Comparison of ENCODE assay signal across 7 mouse cellular contexts in the genomic region with DNA sequence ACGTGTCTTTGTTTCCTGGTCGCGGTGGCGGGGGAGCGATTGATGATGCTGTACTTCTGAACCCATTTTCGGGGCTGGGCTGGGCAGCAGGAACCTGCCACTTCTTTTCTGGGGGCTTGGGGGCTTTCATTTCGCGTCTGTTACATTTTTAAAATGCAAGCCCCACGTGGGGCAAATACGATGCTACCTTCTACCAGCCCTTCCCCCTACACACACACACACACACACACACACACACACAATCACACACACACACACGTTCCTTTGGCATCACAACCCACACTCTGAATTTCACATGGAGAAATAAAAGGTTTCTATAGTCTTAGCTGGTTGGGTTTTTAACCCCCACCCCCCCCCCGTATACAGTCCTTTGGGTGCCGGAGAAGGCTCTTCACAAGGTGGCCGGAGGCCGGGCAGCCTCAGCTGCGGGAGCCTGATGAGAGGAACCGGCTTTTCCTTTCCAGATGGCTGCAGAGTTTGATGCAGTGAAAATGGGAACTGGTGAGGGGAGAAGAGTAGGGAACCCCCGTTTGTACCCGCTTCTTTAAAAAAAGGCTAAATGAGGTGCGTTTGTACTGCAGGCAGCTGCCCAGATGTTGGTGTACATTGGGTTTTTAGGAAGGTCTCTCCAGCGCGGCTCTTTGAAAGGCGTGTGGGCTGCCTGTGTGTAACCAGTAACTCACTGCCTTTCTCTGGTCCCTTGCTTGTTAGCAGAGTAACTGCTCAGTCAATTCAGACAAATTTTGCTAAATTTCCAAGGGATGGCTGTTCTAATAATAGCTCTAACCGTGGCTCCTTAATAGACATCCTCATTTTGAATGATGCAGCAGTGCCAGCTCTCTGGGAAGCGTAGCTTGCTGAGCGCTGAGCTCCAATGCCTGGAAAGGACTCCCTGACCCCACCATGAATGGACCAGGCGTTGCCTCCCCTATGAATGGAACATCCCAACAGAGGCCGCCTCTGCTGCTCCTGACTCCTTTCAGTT.
DNase-seq lines count a peak whose midpoint lies in the region; ATAC-seq and TF ChIP-seq lines count a peak whose summit lies in the region.

No protein-coding gene starts in this region.

- peak overlapping the region; percentile 72; the same call in 1 of the 2 replicates for H3K9ac ChIP-seq in ES-E14 (ENCODE audit: insufficient read depth, low read depth, low read length, poor library complexity, severe bottlenecking)
- peak overlapping the region; percentile 91 for H3K9ac ChIP-seq in embryonic facial prominence, embryonic 14.5 days (ENCODE audit: low read depth, low read length)
- peak overlapping the region; percentile 93 for H3K9ac ChIP-seq in midbrain, embryonic 16.5 days (ENCODE audit: low read depth, low read length)

- H3K4me1 ChIP-seq in ES-E14 (ENCODE audit: control insufficient read depth in 2 of 2, insufficient read depth in 2 of 2, low read length in 2 of 2, poor library complexity in 1 of 2) = no peaks in the 10 kb centered on the region
- peaks cover 34% of the 10 kb centered on the region for H3K4me1 ChIP-seq in embryonic facial prominence, embryonic 14.5 days (ENCODE audit: control insufficient read depth, insufficient read depth, low read length)
- peaks cover 31% of the 10 kb centered on the region for H3K4me1 ChIP-seq in midbrain, embryonic 16.5 days (ENCODE audit: control insufficient read depth, insufficient read depth, low read length)

- peak; percentile 60; the same call in 1 of the 2 replicates for ATAC-seq in embryonic facial prominence, embryonic 14.5 days (ENCODE audit: low read depth)
- ATAC-seq in midbrain, embryonic 16.5 days = peak; percentile 87

- no peaks in the 10 kb centered on the region for H3K9me3 ChIP-seq in ES-E14 (ENCODE audit: control insufficient read depth, insufficient read depth, low read depth, low read length)
- H3K9me3 ChIP-seq in embryonic facial prominence, embryonic 14.5 days (ENCODE audit: control insufficient read depth, low read length) = no peaks in the 10 kb centered on the region
- no peaks in the 10 kb centered on the region for H3K9me3 ChIP-seq in midbrain, embryonic 16.5 days (replicated peaks; ENCODE audit: control insufficient read depth, low read length, poor library complexity, severe bottlenecking)

- DNase-seq in ES-E14 (ENCODE audit: low read depth, low spot score) = no peak
- DNase-seq in adrenal gland, postnatal 14 days = peak; percentile 55
- DNase-seq in embryonic facial prominence, embryonic 14.5 days (ENCODE audit: low spot score) = peak; percentile 88
- peak; percentile 41 to 47 for DNase-seq in heart, postnatal 14 days
- peak; percentile 39 to 46 for DNase-seq in left cerebral cortex, postnatal 36 days (ENCODE audit: low spot score in 2 of 2)
- DNase-seq in thymus, postnatal 10 days (ENCODE audit: low spot score in 2 of 2) = no peak

- H3K4me2 ChIP-seq in embryonic facial prominence, embryonic 14.5 days (ENCODE audit: low read depth, low read length) = peak overlapping the region; percentile 74
- H3K4me2 ChIP-seq in midbrain, embryonic 16.5 days (ENCODE audit: low read length) = peak overlapping the region; percentile 68

- peak overlapping the region; percentile 69 to 72 for H3K4me3 ChIP-seq in ES-E14 (ENCODE audit: insufficient read depth in 1 of 2, low read depth in 1 of 2, low read length in 2 of 2, poor library complexity in 1 of 2, severe bottlenecking in 1 of 2)
- H3K4me3 ChIP-seq in embryonic facial prominence, embryonic 14.5 days (ENCODE audit: low read depth, low read length) = peak overlapping the region; percentile 70
- H3K4me3 ChIP-seq in midbrain, embryonic 16.5 days (ENCODE audit: low read depth, low read length) = peak overlapping the region; percentile 73

- no peak overlapping the region for H3K27ac ChIP-seq in ES-E14 (ENCODE audit: insufficient read depth, low read depth, low read length, poor library complexity, severe bottlenecking)
- peak overlapping the region; percentile 96 for H3K27ac ChIP-seq in embryonic facial prominence, embryonic 14.5 days (replicated peaks; ENCODE audit: low read depth, low read length)
- peak overlapping the region; percentile 98 for H3K27ac ChIP-seq in midbrain, embryonic 16.5 days (ENCODE audit: low read length)

- 1% methylated on average over 28 of the region's 28 CpGs for WGBS in embryonic facial prominence, embryonic 14.5 days
- under 1% methylated on average over 28 of the region's 28 CpGs for WGBS in midbrain, embryonic 16.5 days

- intact Hi-C loops in heart, postnatal 14 days (cut with DNase I) = loop anchor here (2.0 to 5.0 kb wide), 5 partner anchors 70 to 180 kb away; no protein-coding TSS in a partner anchor
- intact Hi-C loops in left cerebral cortex, postnatal 36 days (cut with DNase I) = loop anchor here (2.0 to 10.0 kb wide), 4 partner anchors 70 to 177 kb away; no protein-coding TSS in a partner anchor

- in situ Hi-C loops in ES-E14 (cut with MboI; ENCODE audit: low sequenced_read_pairs in 2 of 2, unreplicated experiment in 2 of 2) = no loop called here

- H3K27me3 ChIP-seq in embryonic facial prominence, embryonic 14.5 days (replicated peaks; ENCODE audit: control insufficient read depth, insufficient read depth, low read length) = no peaks in the 10 kb centered on the region
- H3K27me3 ChIP-seq in midbrain, embryonic 16.5 days (ENCODE audit: control insufficient read depth, insufficient read depth, low read depth, low read length) = no peaks in the 10 kb centered on the region

- H3K36me3 ChIP-seq in ES-E14 (ENCODE audit: control insufficient read depth, insufficient read depth, low read length, poor library complexity, severe bottlenecking) = no peaks in the 10 kb centered on the region
- no peaks in the 10 kb centered on the region for H3K36me3 ChIP-seq in embryonic facial prominence, embryonic 14.5 days (ENCODE audit: control insufficient read depth, insufficient read depth, low read length)
- no peaks in the 10 kb centered on the region for H3K36me3 ChIP-seq in midbrain, embryonic 16.5 days (ENCODE audit: control insufficient read depth, insufficient read depth, low read length)

TF ChIP-seq in ES-E14, 5 proteins besides CTCF, POLR2A, EP300 and RAD21:
- no peak for TF ChIP-seq ZNF384 (IDR thresholded peaks at IDR 0.05; ENCODE audit: low read depth, low read length)
- no peak for TF ChIP-seq HCFC1 (IDR thresholded peaks at IDR 0.05; ENCODE audit: borderline replicate concordance, insufficient read depth, low read length)
- TF ChIP-seq MAFK (IDR thresholded peaks at IDR 0.05; ENCODE audit: insufficient read depth, low read depth, low read length) = no peak
- no peak for TF ChIP-seq ZC3H11A (IDR thresholded peaks at IDR 0.05; ENCODE audit: borderline replicate concordance, low read depth, low read length)
- TF ChIP-seq CHD2 (IDR thresholded peaks at IDR 0.05; ENCODE audit: low read depth, low read length) = no peak

Comparison
In these comparisons a context has a peak if more than half of its experiments do, and no peak if none do; other contexts are left out.
1. DNase-seq: peak in adrenal gland, postnatal 14 days (single experiment), embryonic facial prominence, embryonic 14.5 days (single experiment), heart, postnatal 14 days (2 of 2) and left cerebral cortex, postnatal 36 days (2 of 2); none in ES-E14 (single experiment) and thymus, postnatal 10 days (0 of 2).
2. Peak in every context shown above with its lines, with median percentiles within 50 percentile points of each other: H3K4me3 ChIP-seq and H3K9ac ChIP-seq.